Mouse (Mus musculus): ENCODE data around the gene Psd4.

DNA sequence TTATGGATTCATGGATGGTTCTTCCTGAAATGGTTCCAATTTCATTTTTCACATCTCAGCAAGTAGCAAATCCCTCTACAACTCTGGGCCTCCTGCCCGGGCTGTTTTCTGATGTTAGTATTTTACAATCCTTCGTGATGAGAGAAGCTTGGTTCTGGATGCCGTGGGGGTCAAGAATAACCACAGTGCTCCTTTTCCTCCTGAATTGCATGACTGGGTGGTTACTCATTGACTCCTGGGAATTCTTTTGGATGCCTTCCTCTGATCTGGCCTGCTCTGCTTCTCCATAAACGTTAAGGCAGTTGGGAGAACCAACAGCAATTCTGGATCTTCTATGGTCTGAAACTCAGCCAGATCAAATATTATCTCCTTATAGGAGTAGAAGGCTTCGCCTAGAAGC is 85.8 kb downstream of the Psd4 start:
- TF ChIP-seq CTCF (IDR thresholded peaks at IDR 0.05; ENCODE audit: borderline replicate concordance, insufficient read depth, low read depth, low read length) (no peak), POLR2A (IDR thresholded peaks at IDR 0.05; ENCODE audit: borderline replicate concordance, insufficient read depth, low read length) (no peak)
